Mouse (Mus musculus): ENCODE measurements around the gene Eif1b. TPM values are rescaled to one million over a fixed set of nuclear protein-coding genes. Genes with fewer than 3 reads are reported as not detected.
"Not testable (repeated sequence)": the region's sequence is repeated elsewhere in the genome, so short reads cannot be mapped to it uniquely, and the experiment has no call there.

The Eif1b gene
- polyA plus RNA-seq, 3 experiments from 2014 or later: 77.0 to 81.7 (median 77.7) TPM

DNA sequence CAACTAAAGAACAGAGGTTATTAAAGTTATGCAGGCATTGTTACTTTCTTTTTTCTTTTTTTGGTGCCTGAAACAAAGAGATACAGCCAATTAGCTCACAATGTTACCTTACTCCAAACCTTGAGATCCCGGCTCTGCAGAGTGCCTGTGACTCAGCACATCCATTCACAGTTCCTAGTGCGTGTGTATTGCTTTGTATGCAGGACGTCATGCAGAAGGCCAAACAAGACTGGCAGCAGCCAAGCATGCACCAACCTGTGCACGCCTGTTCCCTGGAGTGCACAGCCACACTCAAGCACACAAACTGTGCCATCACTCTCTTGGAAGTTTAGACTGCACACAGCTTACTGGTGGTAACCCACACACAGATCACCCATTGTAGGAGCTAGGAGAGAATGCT is 35.2 kb downstream of the Eif1b start:
- ATAC-seq: no peak

DNA sequence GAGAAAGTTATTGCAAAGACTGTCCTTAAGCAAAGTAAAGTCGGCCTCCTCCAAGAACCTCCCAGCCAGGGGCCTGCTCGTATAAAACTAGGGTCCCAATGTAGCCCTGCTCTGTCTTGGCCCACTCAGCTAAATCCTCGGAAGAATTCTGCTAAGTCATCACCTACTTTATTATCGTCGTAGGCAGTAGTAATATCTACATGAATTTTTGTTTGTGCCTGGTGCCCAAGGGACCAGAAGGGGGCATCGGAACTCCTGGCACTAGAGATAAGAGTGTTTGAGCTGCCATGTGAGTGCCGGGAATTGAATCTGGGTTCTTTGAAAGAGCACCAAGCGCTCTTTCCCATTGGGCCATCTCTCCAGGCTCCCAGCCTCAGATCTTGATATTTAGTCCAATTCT is 35.9 kb downstream of the Eif1b start:
- ATAC-seq: no peak

DNA sequence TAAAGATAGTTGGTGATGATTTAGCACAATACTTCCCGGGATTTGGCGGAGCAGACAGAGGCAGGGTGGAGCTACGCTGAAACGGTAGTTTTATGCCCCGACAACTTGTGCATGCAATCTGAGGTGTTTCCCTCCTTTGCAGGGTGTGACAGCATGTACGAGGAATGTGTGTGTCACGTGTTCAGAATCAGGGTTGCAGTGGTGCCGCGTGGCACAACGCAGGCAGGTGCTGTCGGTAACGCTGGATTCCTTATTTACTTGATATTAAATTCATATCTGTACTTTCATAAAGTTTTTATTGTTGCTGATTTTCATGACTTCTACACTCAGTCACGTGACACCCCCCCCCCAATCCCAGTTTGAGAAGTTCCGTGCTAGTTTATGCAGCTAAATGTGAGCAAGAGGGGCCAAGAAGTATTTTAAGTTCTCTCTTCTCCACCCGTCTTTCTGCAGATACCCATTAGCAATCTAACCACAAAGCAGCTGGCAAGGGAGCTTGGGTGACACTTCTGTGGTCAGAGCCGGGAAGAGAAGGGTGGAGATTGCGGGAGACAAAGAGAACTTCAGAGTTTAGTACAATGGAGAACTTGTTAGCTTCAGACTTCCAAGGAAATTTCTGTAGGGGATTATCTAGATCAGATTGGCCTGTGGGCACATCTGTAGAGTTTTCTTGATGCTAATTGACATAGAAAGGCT is 36.9 kb downstream of the Eif1b start:
- ATAC-seq: no peak

- ATAC-seq: no peak
Measured at GRCm38 (mm10) chr9:120530471-120530870, 38.4 kb downstream of the Eif1b start.

- no peak for ATAC-seq
Measured at GRCm38 (mm10) chr9:120532062-120532461, 40.0 kb downstream of the Eif1b start.

- ATAC-seq: no peak
Measured at GRCm38 (mm10) chr9:120532691-120533090, 40.7 kb downstream of the Eif1b start.

- ATAC-seq: not testable (repeated sequence)
Measured at GRCm38 (mm10) chr9:120533446-120533950, 41.5 kb downstream of the Eif1b start.

- ATAC-seq: no peak
Measured at GRCm38 (mm10) chr9:120539662-120540251, 47.7 kb downstream of the Eif1b start, which contains the start of gene Entpd3. Entpd3 (plus strand) TSS chr9:120539818.

GRCm38 (mm10) chr9:120541411-120541810 is 49.4 kb downstream of the Eif1b start:
- ATAC-seq: no peak

GRCm38 (mm10) chr9:120542241-120542640 is 50.2 kb downstream of the Eif1b start:
- no peak for ATAC-seq

Other genes starting within 250 kb of the Eif1b start
- gene Myrip, start 190.7 kb upstream of the Eif1b start, polyA plus RNA-seq (2017; shearing (Covaris generic)): not detected
- under 1 TPM in 1 of 3 experiments, not detected in 2; 0.16 TPM for gene Entpd3, start 47.6 kb downstream of the Eif1b start, polyA plus RNA-seq (2017; shearing (Covaris generic))
- gene Rpl14, start 79.2 kb downstream of the Eif1b start, polyA plus RNA-seq (2017; shearing (Covaris generic)): 1,000 to 10,000 TPM; 1,512 to 2,767 (median 2,161) TPM

Measured in inflammation-experienced regulatory T-cells, adult 6 months (primary cell).